Mouse (Mus musculus): ENCODE measurements around the gene Trim9.

Trim9 gene

DNA sequence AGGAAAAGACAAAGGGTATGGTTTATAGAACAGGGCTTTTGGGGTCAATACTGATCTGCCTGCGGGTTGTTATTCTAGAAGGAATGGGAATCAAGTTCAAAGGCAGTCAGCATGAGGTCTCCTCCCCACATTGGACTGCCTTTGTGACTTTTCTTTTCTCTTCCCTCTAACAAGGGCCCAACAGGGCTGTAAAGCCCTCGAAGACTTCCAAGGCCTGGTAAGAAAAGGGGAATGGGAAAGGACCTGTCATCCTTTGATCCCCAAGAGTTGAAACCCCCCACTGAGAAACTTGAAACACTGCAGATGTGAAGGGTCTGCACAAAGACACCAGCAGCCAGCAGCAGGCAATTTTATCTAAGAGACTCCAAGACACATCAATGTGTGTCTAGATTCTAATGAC is 21.0 kb downstream of the Trim9 start:
- no peak for DNase-seq (ENCODE audit: low spot score)

DNA sequence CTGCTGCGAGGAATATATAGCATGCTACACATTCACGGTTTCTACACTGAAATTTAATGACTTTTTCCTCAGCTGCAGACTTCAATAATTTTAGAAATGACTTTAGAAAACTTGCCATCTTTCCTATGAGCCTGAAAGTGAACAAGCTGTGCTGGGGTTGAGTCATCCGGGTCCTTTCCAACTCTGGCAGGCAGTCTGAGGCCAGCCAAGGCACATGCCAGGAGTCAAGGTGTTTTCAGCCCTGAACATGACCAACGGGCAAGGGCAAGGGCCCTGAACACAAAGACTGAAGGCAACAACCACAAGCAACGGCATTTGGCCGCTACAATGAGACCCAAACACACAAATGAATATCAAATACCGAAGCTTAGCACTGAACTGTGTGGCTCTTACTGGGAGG is 21.6 kb downstream of the Trim9 start:
- DNase-seq (ENCODE audit: low spot score): no peak

DNA sequence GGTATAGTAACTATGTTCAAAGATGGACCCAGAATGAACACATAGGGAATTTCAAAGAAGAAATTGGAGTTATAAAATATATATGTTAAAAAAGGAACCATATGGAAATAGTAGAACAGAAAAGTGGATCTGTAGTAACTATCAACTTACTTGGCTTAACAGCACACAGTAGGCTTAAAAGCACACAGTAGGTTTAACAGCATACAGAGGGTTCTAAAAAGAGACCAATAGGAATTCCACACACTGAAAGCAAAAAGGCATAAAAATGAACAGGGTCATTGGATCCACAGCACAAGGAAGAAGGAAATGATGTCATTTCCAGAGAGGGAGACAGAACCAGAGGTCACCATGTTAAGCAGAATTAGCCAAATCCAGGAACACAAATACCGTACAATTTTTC is 24.6 kb downstream of the Trim9 start:
- DNase-seq (ENCODE audit: low spot score): no peak

DNA sequence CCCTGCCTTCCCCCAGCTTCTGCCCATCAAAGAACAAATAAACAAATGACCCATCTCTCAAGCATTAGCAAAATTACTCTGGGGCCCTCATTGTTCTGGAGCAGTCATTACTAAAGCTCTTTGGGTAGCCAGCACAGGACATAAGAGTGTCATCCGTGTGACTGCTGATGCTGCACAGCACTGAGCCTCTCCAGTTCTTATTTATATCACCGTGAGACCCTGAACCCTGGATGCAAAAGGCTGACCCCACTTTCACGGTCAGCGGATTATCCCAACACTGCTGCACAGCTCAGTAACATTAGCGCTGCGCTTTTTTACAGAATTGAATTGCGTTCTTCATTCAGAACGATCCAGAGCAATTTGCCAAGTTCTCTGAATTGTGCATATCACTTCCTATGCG is 31.3 kb downstream of the Trim9 start:
- DNase-seq (ENCODE audit: low spot score): no peak

DNA sequence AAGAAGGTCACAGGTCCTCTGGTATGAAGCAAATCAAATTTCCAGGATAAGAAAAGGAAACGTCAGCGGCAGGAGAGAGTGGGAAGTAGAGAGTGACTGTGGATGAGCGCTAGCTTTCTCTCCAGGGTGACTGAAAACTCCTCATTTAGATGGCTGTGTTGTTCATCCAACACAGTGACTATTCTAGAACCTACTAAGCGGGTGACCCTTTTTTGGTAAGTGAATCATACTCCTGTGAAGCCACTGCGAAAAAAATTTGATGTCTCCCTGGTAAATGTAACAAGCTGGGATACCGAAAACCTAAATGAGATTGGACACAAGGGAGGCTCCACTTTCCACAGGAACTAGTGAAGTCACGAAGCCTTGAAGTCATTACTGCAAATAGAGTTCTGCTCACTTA is 39.5 kb downstream of the Trim9 start:
- no peak for DNase-seq (ENCODE audit: low spot score)

DNA sequence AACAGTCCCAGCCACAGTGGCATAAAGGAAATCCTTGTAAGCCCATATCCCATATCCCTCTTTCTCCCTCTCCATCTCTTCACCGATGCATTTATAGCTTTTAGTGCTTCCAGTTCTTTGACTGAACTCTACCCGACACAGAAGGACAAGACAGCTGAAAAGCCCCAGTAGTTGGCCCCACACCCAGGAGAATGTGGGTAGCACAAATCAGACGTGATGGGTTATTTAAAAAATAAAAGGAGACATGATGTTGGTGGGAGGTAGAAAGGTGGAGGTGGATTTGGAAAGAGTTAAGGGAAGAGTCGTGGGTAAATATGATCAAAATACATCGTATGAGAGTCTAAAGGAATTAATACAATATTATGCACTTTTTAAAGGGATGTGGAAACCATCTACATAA is 40.4 kb downstream of the Trim9 start:
- no peak for DNase-seq (ENCODE audit: low spot score)

DNA sequence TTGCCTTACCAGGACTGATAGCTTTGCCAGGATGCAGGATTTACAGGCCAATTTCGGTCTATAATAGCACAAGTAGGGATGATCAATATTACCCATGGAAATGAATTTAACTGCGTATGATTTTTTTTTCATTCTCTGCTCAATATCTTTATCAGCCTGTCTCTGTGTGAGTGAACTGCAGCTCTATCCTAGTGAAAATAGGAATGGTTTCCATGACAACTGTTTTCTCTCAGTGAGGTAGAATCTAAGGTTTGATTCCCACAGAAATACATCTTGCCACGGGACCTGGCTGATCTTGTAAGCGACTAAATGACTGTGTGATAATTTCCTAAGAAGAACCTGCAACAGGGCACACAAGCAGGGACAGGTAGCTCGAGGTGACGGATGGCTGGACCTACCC is 43.4 kb downstream of the Trim9 start:
- no peak for DNase-seq (ENCODE audit: low spot score)

DNA sequence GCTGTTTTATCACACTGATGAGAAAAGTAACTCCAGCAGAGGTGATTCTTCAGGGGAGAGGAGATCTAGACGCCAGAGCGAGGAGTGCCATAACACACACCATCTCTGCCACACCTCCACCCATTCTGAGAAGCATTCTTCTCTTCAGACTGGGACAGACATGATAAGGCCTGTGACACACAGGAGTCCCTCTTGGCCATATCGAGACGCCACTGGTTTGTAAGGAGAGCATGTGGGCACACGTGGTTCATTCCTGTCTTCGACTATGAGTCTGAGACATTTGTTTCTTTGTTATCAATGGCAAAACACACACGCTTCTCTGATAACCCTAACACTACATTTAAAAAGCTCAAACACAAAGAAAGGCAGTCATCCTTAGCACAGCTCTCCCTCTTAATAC is 43.9 kb downstream of the Trim9 start:
- no peak for DNase-seq (ENCODE audit: low spot score)

DNA sequence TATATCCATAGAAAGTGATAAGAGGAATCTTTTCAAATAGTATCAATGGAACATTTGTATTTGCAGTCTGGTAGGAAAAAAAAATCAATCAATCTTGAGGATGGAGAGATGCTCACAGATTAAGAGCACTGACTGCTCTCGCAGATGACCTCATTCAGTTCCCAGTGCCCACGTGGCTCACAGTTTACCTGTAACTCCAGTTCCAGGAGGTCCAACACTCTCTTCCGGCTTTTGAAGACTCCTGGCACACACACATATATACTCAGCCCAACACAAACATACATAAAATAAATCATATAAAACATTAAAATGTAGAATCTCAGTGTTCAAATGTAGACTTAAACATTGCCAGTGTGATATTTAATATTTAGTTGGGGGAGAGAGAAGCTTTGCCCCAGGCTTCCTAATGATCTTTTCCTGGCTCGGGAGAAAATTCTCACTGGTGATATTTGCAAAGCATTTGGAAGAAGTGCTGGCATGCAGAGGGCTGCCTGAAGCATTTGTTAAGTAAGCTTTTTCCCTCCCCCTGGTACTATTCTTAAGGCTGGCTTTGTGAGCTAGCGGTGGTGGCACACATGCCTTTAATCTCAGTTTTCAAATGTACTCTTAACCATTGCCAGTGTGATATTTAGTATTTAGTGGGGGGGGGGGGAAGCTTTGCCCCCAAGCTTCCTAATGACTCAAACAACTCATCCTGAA is 45.2 kb downstream of the Trim9 start:
- DNase-seq (ENCODE audit: low spot score): no peak

DNA sequence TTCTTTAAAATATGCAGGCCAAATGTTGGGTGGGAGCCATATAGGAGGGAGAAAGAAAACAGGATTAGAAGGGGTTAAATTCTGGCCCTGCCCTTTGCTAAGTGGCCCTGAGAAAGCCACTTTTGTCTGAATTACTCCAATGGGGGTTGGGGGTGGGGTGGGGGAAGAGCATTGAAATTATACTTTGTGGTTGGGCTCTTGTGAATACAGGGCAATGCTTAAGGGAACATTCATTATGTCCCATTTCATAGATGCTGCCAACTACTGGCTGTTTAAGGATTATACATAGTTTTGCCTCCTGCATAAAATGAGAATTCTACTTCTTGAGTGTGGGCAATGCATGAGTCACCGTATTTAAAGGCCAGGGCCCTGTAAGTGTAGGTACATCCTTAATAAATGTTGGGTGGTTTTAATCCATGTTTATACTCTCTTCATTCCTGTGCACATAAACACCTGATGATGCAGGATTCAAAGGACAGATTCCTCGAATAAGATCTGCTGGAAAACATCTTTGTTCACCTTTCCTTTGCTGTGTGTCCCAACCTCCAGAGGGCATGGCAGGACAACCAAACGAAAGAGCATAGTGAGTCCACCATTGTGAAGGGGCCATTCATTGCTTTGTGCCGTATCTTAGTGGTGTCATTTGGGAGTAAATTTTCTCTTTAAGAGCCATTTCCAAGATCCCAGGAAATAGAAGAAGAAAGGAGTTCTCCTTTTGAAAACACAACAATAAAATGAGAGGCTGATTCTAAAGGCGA is 53.3 kb downstream of the Trim9 start:
- DNase-seq (ENCODE audit: low spot score): no peak

DNA sequence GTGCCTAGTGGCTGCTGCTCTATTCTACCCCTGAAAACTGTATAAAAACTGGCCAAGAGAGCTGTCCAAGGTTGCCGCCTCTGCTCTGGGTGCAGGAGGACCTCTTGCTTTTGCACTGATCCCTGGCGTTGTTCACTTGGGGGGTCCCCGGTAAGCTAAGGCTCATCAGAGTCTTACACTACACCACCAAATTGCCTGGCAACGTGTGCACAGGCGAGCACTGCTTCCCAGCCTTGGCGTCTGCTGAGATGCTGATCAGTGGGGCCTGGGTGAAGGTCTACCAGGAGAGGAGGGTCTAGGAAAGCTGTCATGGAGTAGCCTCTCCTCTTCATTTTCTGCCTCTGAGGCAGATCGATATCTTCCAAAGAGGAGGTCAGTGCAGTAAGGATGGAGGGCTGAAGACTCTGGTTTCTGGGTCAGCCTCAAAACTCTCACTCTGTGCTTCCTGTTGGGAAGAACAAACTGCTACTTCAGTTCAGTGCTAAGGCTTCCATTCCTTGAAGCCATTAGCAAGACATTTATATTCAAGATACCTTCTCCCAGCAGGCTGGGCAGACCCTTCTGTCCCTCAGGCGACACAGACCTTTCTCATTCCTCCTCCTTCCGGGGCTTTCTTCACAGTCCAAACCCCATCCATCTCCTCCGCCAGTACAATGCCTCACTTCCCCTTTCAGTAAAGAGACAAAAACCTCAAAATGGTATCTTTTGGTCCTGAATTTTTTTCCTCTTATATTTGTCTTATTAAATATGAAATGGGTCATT is 54.1 kb downstream of the Trim9 start:
- DNase-seq (ENCODE audit: low spot score): no peak

DNA sequence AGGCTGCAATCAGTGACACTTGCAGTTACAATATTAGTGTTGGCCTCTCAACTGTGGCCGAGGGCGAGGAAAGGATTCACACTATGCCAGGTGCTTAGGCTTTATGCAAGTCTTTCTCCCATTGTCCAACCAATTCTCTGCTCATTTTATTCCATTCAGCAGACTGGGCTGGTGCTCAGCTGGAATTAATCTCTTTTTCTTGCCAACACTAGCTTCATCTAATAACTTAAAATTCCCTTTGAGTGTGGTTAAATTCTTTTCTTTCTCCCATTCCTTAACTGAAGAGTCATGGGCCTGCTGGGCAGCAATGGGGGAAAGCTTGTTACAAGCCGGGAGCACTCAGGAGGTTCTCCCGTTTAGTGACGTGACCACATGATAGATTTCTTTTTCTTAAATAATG is 61.9 kb downstream of the Trim9 start:
- DNase-seq (ENCODE audit: low spot score): no peak

DNA sequence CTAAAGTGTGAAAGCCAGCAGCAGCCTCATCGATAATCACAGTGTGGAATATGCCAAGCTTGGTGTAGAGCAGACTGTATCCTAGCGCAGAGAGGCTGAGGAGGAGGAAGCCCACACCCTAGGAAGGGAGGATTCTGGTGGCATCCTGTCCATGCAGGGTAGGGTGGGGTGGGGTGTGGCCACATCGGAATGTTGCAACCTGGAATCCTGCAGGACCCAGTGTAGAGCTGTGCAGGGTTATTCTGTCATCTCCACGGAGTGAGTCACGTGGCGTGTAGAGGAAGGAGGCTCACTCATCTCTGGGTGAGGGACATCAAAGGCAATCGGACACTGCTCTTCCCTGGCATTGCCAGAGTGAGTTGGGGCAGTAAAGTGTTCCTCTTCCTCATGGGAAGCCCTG is 62.4 kb downstream of the Trim9 start:
- no peak for DNase-seq (ENCODE audit: low spot score)

DNA sequence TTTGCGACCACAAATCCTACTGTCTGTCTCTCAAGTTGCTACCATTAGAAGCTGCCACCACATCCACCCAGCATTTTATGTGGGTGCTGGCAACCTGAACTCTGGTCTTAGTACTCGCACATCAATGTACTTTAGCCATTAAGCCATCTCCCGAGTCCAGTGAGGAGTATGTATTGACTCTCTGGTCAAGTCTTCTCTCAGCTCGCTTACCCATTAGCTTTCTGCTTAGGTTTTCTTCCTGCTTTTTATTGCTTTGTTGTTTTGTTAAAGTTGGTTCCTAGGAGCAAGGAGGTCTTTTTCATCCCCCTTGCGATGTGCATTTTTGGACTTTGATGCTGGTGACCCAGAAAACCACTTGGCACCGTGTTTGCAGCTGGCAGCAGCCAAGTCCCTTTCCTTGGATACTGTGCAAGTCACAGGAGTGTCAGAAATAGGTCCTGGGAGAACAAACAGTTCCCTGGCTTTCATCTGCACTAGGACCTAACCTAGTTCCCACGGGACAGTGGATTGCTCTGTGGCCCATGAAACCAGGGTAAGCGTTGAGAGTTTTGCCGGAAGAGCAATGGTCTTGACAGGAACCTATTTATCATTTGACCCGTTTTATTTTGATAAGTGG is 64.2 kb downstream of the Trim9 start:
- no peak for DNase-seq (ENCODE audit: low spot score)

DNA sequence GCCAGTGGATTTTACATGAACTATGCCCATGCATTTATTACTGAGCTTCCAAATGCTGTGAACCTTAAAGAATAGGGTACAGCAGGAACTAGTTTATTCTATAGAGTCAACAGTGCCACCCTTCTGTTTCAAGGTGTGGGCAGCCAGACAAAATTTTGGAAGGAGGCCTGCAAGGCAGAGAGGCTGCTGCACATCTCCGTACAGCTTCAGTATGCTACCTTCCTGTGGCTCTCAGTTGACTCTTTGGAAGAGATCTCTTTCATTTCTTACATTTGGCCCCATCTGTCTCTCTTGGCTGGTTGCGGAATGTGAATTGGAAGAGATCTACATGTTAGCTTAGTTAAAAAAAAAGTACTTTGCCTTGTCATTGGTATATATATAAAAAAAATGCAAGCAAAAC is 66.5 kb downstream of the Trim9 start:
- DNase-seq (ENCODE audit: low spot score): no peak

DNA sequence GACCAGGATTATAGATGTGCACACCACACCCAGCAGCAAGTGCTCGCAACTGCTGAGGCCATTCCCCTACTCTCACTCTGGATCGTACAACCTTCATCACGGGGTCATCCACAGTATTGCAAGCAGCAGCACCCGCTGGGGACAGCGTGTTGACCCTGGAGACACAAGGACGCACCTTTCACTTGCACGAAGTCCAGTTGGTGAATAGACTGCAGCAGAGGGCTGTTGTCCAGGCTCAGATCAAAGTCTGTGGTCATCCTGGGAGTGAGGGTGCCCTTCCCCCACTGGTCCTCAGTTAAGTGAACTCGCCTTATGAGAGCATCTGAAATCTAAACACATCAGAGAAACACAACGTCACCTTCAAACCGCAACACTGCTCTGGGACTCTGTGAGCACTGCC is 67.0 kb downstream of the Trim9 start:
- DNase-seq (ENCODE audit: low spot score): no peak

DNA sequence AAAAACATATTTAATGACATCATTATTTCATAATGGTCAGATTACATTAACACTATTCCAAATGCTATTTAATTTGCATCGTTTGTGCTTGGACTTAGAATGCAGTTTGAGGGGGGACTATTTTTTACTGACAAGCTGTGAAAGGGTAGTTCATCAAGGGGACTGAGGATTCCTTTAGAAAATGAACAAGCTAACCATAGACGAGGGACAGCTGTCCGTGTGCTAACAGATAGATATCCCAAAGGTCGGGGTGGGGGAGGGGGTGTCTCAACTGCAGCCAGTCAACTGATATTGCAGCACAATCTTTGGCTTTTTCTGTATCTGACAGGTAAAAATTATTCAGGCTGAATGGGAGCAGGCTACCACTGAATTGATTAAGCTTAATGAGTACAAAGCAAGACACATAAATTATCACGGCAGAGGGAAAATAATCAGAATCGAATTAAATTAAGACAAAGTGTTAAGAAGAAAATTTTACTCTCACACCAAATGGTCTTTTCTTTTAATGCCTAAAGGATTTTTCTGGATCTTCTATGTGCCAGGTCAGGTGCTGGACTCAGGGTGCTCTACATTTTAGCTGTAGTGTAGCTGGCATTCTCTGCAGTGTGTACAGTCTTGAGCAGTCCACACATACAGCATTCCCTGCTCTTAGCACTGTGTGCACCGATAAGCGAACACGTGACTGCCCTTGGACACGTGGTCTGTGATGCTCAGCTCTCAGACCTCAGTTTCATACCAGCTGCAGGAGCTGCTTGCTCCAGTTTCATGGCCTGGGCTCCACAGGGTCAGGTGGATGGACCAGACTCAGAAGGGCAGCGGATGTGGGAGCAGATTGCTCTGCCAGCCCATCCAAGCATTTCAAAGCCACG is 70.1 kb downstream of the Trim9 start:
- DNase-seq (ENCODE audit: low spot score): no peak

DNA sequence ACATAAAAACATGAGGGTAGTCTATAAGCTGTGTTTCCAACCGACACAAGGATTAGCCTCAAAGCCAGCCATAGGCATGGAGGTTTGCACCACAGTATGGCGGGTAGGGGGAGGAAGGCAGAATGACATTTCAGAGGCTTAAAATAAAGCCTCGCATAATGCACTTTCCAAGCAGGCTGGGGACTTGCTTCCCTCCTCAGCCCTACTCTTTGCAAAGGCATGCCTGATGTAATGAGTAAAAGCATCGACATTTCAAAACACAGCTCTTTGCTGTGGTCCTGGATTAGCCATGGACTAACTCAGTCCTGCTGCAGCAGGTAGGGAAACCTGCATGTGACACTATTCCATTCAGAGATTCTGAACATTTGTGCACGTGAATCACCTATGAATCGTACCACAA is 77.7 kb downstream of the Trim9 start:
- DNase-seq (ENCODE audit: low spot score): no peak

DNA sequence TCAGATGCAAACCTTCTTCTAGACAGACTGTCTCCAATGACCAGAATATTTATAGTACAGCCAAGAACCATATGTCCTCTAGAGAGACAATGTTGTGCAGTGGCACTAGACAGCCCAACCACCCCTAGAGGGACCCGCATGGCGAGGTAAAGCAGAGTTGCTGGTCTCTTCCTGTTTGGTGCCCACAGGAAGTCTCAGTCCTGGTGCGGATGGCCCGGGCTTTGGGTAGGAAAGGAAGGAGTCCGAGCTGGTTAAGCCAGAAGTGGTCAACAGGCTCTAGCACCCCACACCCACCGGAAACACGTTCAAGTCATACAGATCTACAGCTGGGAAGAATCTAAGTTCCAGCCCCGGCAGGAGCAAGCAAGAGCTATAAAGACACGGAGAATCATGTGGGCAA is 80.1 kb downstream of the Trim9 start:
- DNase-seq (ENCODE audit: low spot score): no peak

DNA sequence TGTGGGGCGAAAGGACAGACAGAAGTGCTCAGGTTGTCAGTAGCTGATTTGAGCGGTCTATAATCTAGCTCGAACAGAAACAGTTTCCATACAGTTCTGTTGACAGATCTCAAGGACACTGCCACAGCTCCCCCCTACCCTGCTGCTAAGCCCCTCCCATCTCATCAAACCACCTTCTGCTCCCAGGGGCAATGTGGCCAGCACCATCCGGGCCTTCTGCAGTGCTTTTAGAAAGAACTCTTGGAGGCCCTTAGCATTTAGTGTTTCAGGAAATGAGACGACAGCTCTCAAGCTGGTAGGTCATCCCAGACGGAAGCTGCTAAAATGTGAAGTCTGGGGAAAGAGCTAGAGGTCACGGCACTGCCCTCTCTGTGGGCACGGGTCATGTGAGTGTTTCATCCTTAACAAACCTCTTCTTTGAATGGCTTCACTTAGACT is 80.9 kb downstream of the Trim9 start:
- no peak for DNase-seq (ENCODE audit: low spot score)

DNA sequence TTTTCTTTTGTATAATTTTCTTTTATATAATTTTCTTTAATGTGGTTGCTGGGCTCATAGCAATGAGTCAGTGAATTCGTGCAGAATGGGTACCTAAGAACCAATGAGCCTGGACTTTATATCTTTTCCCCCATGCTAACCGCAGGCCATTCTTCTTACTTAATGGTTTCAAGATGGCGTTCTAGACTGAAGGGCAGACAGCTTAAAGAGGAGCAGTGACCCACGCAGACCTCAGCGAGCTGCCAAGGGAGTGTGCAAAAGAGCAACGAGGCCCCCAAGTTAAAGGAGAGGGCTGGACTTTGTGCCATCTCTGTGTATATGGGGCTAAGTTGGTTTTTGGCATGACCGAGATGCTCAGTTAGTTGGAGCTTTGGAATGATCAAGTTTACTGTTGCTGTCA is 83.7 kb downstream of the Trim9 start:
- DNase-seq (ENCODE audit: low spot score): no peak

All from spleen, adult 12 weeks (tissue).